Mouse (Mus musculus) left cerebral cortex, postnatal 14 days (tissue): ENCODE measurements around the gene Asxl1. TPM values are rescaled to one million over a fixed set of nuclear protein-coding genes. Genes with fewer than 3 reads are reported as not detected.
"Not testable (repeated sequence)": the region's sequence is repeated elsewhere in the genome, so short reads cannot be mapped to it uniquely, and the experiment has no call there.

Source experiments
- DNase-seq, 2 experiments: peaks; one replicate each; pipeline ENCODE4 v3.0.0; 2021 to 2022; ENCODE audit warnings: low spot score in 2 of 2, mixed read lengths in 1 of 2
- intact Hi-C: fragments of 180-260 bp; cut with DNase I; formaldehyde crosslinking; loops from one replicate; pipeline ENCODE4 v1.15.1; 2025
- total RNA-seq, 2 experiments: library from RNA; stranded (reverse); gene quantifications; 2 replicates each; pipeline ENCODE4 v1.2.3; 2021

Gene Asxl1
- total RNA-seq, 2 experiments from 2014 or later = 39.4 to 39.7 TPM

DNA sequence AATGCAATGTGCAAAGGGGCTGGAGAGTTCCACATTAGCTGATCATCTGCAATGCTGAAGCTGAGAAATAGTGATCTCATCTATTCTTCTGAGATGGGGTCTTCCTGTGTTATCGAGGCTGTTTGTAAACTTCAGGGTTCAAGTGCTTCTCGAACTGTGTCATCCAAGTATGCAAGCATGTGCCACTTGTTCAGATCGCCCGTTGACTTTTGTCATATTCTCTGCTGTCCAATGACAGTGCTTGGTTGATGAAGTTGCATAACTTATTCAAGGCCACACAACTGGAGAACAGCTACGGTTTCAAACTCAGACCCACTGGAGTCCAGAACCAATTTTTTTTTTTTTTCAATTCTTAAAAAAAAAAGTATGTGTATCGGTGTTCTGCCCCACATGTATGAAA is 3.5 kb upstream of the Asxl1 start:
- no peak for DNase-seq
- intact Hi-C loops = no loop called here

DNA sequence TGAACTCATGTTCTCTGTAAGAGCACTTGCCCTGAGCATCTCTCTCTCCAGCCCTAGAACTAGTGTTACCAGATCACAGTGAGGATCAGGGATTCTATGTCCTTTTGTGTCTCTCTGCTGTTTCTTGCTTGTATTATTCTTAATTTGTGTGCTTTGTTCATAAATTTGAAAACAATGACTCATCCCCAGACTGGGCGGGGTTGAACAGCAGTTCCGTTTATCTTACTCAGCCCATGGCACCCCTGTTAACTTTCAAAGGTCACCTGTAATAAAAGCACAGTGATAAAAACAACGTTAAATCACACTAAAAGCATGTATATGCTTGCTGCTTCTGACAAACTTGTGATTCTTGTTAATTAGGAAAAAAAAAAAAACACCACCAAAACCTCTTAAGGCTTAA is 3.0 kb upstream of the Asxl1 start:
- intact Hi-C loops = no loop called here

DNA sequence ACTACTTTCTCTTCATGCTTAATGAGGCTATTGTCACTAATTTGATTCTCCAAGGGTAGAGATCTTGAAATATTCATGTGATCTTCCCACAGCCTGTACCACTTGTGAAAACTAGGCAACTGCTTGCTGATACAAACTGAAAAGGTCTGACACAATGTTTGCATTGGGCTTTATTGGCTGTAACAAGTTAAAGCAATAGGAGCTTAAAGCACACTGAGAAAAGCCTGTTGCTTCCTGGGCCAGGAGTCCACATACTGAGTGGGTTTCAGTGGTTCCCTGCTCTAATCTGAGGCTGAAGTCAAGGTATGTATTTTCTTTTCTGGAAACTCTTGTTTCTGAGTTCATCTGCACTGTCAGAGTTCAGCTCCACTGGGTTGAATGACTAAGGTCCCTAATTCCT is 2.4 kb upstream of the Asxl1 start:
- intact Hi-C loops = no loop called here
- DNase-seq = no peak

More for the DNA sequence above, 3.0 kb upstream of the Asxl1 start:
- no peak for DNase-seq

DNA sequence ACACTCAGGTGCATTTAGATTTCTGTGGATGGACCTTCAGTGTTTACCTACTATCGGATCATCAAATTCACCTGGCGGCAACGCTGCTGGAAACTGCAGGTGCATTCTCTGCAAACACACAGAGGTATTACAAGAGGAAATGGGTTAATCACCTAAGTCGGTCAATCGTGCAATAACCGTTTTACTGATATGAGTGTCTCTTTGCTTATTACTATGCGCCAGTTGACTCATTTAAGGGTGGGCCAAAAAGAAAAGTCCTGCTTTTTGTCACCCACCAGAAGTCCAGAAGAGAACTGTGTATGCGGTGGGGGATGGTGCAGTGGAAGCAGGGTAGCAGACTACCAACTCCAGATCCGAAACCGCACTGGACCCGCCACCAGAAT is 567 bp upstream of the Asxl1 start:
- intact Hi-C loops = no loop called here
- peak in 1 of 2 experiments; percentile 25 for DNase-seq

DNA sequence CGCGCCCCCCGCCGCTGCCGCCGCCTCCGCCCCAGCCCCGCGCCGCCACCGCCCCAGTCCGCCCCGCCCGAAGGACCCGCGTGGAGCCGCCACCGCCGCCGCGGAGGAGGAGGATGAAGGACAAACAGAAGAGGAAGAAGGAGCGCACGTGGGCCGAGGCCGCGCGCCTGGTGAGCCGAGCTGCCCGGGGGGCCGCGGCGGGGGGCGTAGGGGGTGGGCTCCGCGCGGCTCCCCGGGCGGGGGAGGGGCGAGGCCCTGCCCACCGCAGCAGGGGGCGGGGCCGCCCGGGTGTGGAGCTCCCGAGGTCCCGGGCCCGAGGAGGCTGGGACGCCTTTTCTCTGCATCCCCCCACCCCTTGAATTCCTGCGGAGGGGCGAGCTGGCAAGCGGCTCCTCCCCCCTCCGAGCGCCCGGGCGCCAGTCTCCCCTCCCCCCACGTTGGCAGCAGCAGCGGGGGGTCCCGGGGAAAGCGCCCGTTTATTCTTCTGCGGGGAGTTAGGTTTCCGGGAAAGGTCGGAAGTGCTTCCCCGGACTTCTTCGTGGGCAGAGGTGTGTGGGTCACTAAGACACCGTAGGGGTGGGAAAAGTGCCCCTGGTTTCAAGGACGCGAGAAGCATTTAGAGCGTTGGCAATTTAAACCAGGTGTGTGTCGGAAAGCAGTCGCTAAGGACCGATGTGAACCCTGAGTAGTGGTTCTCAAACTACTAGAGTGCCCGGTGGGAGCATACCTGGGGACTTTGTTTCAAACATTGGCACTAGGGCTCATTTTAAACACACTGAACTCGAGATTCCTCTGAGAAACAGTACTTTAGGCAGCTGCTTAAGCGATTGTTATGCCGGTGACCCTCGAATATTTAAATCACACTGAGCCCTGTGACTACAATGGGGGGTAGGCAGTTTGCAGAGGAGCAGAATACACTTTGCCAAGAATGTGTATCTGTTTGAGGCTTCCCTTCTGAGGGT is 873 bp downstream of the Asxl1 start:
- peak; percentile 31 to 50 for DNase-seq

DNA sequence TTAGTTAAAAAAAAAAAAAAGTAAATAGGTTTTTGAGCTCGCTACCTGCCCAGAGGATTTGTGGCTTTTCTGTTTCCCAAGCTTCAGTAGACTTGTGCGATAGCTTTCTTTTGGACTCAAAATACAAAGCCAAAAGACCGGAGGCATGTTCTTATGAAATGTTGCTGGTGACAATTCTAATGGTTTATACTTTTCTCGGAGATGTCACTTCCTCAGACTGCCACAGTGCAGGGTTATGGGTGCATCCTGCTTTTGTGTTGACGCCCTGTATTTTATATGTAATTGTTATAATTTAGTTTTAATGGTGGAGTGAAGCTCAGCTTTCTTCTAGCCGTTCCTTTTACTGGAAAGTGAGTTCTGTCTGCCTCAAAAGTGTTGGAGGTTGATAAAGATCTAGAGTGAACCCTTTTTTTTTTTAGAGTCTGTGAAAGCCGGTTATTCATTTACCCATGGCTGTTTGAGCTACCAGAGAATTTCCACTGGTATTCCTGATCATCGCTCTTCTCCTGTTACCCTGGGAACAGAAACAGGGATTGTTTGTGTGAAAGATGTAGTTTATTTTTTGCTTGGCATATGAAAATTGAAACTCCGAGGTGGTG is 1.7 kb downstream of the Asxl1 start:
- no peak for DNase-seq
- intact Hi-C loops = no loop called here

More for the DNA sequence above, 873 bp downstream of the Asxl1 start:
- intact Hi-C loops = no loop called here

DNA sequence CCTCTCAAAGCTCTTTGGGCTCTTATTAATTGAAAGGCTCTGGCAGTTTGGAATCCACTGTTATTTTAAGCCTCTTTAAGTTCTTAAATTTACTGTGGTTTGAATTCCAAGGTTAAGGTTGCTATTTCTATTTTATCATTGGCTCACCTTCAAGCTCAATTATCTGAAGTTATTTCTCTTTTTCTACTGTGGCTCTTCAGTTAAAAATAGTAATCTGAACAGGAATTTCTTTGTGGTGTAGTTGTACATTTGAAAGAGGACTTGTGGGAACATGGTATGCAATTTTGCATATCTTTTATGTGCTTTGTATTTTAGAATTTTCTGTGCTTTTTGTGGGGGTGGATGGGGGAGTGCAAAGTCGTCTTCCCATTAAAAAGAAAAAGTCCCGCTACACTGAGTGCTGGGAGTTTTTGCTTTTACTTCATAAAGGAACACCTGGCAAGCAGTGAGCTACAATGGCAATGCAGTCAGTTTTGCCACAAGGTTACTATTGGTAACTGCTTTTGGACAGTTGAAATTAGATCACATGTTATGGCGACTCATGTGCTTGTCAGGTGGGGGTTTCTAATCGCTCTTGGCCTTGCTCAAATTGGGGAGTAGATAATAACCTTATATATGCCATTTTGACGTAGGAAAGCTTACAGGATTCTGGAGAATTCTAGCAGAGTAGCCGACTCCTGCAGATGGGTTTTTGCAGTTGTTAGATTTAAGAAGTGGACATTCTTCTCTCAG is 2.6 kb downstream of the Asxl1 start:
- DNase-seq = no peak
- intact Hi-C loops = no loop called here

DNA sequence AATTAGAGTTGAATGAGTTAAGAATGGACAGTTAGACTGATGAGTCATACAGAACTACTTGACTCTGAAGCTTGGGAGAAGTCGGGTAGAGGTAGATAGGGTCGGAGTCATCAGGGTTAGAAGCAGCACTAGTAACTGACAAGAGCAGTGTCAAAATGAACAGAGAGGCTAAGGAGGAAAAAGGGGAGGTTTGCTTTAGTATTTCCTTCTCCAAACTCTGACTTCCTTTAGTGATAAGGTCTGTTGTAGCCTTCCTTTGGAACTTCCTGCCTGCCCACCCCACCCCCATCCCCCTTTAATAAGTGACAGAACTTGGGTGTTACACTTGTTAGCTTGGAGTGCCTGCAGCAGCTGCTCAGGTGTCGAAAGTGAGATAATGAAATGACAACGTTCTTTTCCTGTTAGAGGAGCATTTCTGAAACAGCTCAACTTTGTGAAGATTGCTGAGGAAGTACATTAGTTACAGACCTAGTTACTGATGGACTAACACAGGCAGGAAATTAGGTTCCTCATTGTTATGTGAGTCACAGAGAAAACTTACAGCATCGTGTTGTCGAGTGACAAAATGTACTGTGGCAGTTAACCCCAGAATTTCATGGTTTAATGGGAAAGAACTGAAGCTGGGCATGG is 5.0 kb downstream of the Asxl1 start:
- intact Hi-C loops = no loop called here
- DNase-seq = no peak

DNA sequence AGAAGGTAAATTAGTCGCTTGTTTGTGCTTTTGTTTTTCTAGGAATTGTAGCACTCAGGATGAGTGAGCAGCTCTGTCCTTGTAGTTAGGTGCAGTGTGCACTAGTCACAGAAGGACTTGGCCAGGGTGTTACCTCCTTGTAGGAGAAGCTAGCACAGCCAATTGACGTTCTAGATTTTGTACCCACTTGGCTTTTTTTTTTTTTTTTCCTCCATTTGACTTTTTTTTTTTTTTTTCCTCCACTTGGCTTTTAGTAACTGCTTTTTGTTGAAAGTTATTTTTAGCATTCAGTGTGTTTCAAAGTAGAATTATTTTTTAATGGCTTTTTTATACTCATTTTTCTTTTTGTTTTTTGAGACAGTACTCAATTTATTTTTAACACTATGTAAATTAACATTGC is 9.0 kb downstream of the Asxl1 start:
- no peak for DNase-seq
- intact Hi-C loops = no loop called here

DNA sequence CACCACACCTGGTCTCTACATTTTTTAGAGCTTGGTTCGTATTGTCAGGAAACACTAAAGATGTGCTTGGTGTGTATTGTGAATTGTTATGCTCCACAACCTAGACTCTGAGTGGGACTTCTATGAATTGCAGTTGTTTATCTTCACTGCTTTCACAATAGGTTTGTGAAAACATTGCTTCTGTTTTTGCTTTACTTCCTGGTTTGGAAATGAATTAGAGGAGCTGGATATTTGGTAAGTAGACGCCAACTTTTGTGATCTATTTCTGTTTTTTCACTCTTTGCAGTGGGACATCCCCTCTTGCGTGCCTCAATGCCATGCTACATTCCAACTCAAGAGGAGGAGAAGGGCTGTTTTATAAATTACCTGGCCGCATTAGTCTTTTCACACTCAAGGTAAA is 11.2 kb downstream of the Asxl1 start:
- intact Hi-C loops = no loop called here
- no peak for DNase-seq

DNA sequence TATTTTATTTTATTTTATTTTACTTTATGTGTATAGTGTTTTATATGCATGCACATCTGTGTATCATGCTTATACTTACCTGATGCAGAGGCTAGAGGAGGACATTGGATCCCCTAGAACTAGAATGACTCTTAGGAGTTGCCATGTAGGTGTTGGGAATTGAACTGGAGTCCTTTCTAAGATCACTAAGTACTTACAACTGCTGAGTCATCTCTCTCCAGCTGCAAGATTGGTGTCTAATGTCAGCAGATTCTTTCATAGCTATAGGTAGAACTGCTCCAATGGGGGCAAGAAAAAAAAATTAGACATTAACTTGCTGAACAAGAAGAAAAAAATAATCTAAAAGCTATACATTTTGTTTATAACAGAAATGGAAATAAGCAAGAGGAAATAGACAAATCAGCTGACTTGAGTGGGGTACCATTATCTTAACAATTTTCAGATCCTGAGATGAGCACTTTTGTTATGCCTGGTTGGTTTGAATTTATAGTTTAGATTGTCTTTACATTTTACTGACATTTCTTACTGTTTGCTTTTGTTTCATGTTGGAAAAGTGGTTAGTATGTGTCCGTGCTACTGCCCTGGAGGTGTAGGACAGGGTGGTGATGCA is 15.6 kb downstream of the Asxl1 start:
- DNase-seq = no peak
- intact Hi-C loops = no loop called here

DNA sequence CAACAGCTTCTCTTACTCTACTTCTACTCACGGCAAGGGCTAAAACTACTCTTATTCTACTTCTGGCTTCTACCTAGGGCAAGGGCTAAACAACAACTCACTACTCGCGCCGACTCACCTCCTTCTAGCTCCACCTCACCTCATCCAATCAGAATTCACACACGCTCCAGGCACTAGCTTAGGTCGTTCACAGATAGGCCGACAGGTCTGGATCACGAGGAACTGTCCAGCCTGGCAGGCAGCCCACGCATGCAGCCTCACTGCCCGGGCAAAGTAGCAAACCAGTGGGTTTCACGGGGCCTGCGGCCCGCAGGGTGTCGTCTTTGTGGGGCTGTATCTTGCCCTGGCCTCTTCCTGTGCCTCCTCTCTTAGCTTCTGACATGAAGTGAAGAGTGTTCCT is 18.9 kb downstream of the Asxl1 start:
- DNase-seq, intact Hi-C loops: not testable (repeated sequence)

DNA sequence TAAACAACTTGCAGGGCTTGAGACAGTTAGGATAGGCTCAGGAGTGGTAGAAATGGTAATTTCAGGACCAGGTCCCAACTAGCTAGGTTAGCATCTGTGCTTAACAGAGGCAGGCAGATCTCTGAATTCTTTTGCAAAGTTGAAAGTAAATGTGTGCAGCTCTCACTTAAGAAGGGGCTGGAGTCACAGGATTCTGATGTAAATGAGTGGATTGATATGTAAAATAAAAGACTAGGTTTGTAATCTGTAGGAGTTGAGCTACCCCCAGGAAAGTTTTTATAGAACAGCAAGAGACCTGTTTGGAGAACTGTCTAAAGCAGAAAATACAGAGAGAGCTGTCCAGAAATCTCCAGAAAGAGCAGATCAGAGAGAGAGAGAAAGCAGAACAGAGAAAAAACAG is 25.2 kb downstream of the Asxl1 start:
- no peak for DNase-seq
- intact Hi-C loops = no loop called here

DNA sequence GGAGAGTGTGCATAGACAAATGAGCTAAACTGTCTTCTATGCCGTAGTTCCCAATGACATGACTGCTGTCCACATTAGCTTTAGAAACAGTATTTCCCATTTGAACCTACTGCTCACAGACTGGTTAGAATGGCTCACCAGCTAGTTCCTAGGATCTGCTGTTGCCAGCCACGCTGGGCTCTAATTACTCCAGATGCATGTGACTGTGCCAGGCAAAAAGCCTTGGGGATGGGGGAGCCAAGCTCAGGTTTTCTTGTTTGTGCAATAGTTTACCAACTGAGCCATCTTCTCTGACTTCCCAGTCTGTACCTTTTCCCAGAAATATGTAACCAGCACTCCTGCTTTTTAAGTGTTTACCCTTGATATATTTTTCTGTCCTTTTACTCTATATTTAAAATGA is 29.8 kb downstream of the Asxl1 start:
- no peak for DNase-seq
- intact Hi-C loops = no loop called here

DNA sequence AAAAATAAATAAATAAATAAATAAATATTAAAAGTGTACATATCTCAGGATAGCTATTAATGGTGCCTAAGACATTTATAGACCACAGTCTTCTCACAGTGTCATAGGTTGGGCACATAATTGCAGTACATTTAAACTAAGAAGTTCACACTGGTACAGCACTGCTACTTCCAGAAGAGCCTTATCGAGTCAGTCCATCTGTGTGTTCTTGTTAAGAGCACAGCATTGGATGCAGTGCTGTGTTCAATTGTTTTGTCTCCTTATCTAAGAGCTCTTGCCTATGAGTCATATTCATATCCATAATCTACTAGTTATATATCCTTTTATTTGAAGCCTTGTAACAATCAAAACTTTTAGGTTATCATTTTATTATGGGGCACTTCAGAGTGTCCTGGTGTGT is 34.9 kb downstream of the Asxl1 start:
- intact Hi-C loops = no loop called here
- DNase-seq = no peak

DNA sequence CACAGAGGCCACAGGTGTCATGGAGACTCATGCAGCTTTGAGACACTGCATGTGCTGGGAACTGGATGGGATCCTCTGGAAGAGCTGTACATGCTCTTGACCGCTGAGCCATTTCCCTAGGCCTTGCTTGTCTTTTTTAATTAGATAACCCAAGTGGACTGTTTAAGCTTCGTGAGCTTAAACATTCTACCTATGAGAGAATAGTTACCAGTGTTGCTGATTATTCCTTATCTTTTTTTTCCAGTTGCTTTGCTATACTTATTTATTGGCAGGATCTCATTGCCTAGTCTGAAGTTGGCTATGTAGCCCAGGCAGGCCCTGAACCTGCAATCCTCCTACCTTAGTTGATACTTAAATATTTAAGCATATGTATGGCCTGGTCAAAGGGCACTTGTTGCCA is 44.2 kb downstream of the Asxl1 start:
- DNase-seq = no peak
- intact Hi-C loops = no loop called here

DNA sequence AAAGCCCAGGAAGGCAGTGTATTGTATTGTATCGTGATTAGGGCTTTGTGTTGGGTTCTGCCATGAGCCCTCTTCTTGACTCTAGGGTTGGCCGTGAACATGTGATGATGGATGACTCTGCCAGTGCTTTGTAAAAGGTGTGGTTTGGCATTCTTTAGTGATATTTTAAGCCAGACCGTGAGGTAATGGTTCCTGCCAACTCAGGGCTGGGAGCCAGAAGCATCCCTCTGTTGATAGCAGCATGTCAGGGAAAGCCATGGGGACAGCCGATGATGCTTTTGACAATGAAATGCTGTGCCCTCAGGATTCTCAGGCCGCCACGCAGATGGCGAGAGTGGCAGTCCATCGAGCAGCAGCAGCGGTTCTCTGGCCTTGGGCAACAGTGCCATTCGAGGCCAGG is 47.4 kb downstream of the Asxl1 start:
- DNase-seq = no peak
- intact Hi-C loops = no loop called here

DNA sequence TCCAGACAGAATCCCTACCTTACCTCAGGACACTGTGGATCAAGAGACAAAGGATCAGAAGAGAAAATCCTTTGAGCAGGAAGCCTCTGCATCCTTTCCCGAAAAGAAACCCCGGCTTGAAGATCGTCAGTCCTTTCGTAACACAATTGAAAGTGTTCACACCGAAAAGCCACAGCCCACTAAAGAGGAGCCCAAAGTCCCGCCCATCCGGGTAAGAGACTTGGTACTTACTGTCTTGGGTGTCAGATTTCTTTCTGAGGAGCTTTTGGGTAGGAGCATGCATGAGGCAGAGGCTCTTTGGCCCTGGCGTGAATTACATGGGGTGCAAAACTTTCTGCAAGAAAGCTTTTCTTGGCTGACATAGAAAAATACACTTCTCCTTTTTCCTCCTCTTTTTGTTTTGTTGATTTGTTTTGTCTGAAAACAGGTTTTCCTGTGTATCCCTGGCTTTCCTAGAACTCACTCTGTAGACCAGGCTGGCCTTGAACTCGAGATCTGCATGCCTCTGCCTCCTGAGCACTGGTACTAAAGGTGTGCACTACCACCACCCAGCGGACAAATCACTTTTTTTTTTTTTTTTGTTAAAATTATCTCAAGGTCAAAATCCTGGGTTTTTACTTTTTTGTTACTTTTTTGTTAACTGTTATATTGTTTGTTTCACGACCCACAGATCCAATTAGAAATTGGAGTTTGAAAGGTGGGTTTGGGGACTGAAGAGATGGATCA is 52.3 kb downstream of the Asxl1 start:
- intact Hi-C loops = no loop called here
- DNase-seq = no peak

DNA sequence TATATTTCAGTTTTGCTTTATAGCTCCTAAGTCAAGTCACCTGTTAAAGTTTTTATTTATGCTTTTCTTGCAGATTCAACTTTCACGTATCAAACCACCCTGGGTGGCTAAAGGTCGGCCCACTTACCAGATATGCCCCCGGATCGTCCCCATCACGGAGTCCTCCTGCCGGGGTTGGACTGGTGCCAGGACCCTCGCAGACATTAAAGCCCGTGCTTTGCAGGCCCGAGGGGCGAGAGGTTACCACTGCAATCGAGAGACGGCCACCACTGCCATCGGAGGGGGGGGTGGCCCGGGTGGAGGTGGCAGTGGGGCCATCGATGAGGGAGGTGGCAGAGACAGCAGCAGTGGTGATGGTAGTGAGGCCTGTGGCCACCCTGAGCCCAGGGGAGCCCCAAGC is 53.5 kb downstream of the Asxl1 start:
- no peak for DNase-seq
- intact Hi-C loops = no loop called here
